Mouse (Mus musculus) brain, embryonic 14.5 days (tissue): ENCODE measurements around the gene Naa40.

Experiments
- CTCF ChIP-seq: fragments of 200-500 bp; IDR thresholded peaks from 2 replicates; pipeline ENCODE4 v1.5.1; 2012; ENCODE audit warnings: inconsistent platforms, mild to moderate bottlenecking, moderate library complexity, borderline replicate concordance; ENCODE audit not compliant: insufficient read depth, insufficient read length; ENCODE audit errors: extremely low read depth
- POLR2A ChIP-seq: fragments of 200-500 bp; IDR thresholded peaks from 2 replicates; pipeline ENCODE4 v1.6.1; 2012; ENCODE audit warnings: mild to moderate bottlenecking, inconsistent platforms, borderline replicate concordance; ENCODE audit not compliant: poor library complexity, insufficient read depth, insufficient read length, severe bottlenecking; ENCODE audit errors: extremely low read depth

GRCm38 (mm10) chr19:7269290-7270044 lies 28.5 kb upstream of the Naa40 start:
- TF ChIP-seq CTCF = no peak
- TF ChIP-seq POLR2A = no peak
